Mouse (Mus musculus): ENCODE measurements around the gene Kdm6b. TPM values are rescaled to one million over a fixed set of nuclear protein-coding genes. Genes with fewer than 3 reads are reported as not detected.

Kdm6b gene
- polyA plus RNA-seq, 1 experiment from 2014 or later, result 4.8 TPM

GRCm38 (mm10) chr11:69362479-69362878 lies 51.0 kb downstream of the Kdm6b start:
- Histone ChIP-seq H3K27me3 (peaks cover 38% of the 10 kb centered on the region), H3K9me3 (replicated peaks) (no peaks in the 10 kb centered on the region), H3K27ac (no peak overlapping the region), H3K36me3 (peaks cover 20% of the 10 kb centered on the region; the same call in 1 of the 2 replicates), H3K4me3 (replicated peaks) (no peak overlapping the region), H3K9ac (no peak overlapping the region), H3K4me1 (replicated peaks) (peaks cover 32% of the 10 kb centered on the region), H3K4me2 (no peak overlapping the region)
- WGBS (ENCODE audit: insufficient replicate concordance), result 84% methylated on average over 2 of the region's 2 CpGs
- ATAC-seq (ENCODE audit: low read depth) (no peak), DNase-seq (no peak)

GRCm38 (mm10) chr11:69362021-69362420 lies 51.5 kb downstream of the Kdm6b start:
- Histone ChIP-seq H3K27me3 (peaks cover 34% of the 10 kb centered on the region), H3K36me3 (peaks cover 21% of the 10 kb centered on the region; the same call in 1 of the 2 replicates), H3K4me1 (replicated peaks) (peaks cover 27% of the 10 kb centered on the region), H3K4me2 (no peak overlapping the region), H3K9me3 (replicated peaks) (no peaks in the 10 kb centered on the region), H3K27ac (no peak overlapping the region), H3K9ac (no peak overlapping the region), H3K4me3 (replicated peaks) (no peak overlapping the region)
- ATAC-seq (ENCODE audit: low read depth) (no peak), DNase-seq (no peak)
- WGBS (ENCODE audit: insufficient replicate concordance), result 82% methylated on average over 7 of the region's 7 CpGs

- ATAC-seq (ENCODE audit: low read depth) (no peak), DNase-seq (no peak)
- peaks cover 8% of the 10 kb centered on the region for H3K27me3 ChIP-seq
- no peaks in the 10 kb centered on the region for H3K9me3 ChIP-seq (replicated peaks)
- no peak overlapping the region for H3K9ac ChIP-seq
- H3K27ac ChIP-seq, result no peak overlapping the region
- WGBS (ENCODE audit: insufficient replicate concordance), result 73% methylated on average over 12 of the region's 12 CpGs
- H3K4me2 ChIP-seq, result no peak overlapping the region
- peaks cover 43% of the 10 kb centered on the region for H3K36me3 ChIP-seq
- no peak overlapping the region for H3K4me3 ChIP-seq (replicated peaks)
- H3K4me1 ChIP-seq (replicated peaks), result no peaks in the 10 kb centered on the region
These were observed 55.8 kb downstream of the Kdm6b start for GRCm38 (mm10) chr11:69357690-69358089.

- no peak overlapping the region for H3K4me3 ChIP-seq (replicated peaks)
- no peak overlapping the region for H3K4me2 ChIP-seq
- peaks cover 45% of the 10 kb centered on the region for H3K36me3 ChIP-seq
- no peak for DNase-seq
- no peaks in the 10 kb centered on the region for H3K9me3 ChIP-seq (replicated peaks)
- 82% methylated on average over 5 of the region's 5 CpGs for WGBS (ENCODE audit: insufficient replicate concordance)
- no peaks in the 10 kb centered on the region for H3K4me1 ChIP-seq (replicated peaks)
- peaks cover 8% of the 10 kb centered on the region for H3K27me3 ChIP-seq
- no peak for ATAC-seq (ENCODE audit: low read depth)
- no peak overlapping the region for H3K9ac ChIP-seq
- H3K27ac ChIP-seq, result no peak overlapping the region
These were observed 56.9 kb downstream of the Kdm6b start for GRCm38 (mm10) chr11:69356544-69356943.

Other genes with a start within 250 kb of the Kdm6b start
- 0.20 TPM in 1 of 2 replicates, not detected in the other for gene Alox8, start 215.8 kb downstream of the Kdm6b start, polyA plus RNA-seq (2015; fragmentation: Nextera tagmentation; extraction: Ambion mirVana)
- not detected in 2 replicates for gene Gucy2e, start 176.6 kb downstream of the Kdm6b start, polyA plus RNA-seq (2015; fragmentation: Nextera tagmentation; extraction: Ambion mirVana)
- 9.8 and 10.1 TPM in 2 replicates for gene Cntrob, start 89.9 kb downstream of the Kdm6b start, polyA plus RNA-seq (2015; fragmentation: Nextera tagmentation; extraction: Ambion mirVana)
- 90.7 and 94.6 TPM in 2 replicates for gene Trappc1, start 89.7 kb downstream of the Kdm6b start, polyA plus RNA-seq (2015; fragmentation: Nextera tagmentation; extraction: Ambion mirVana)
- gene Kcnab3, start 87.4 kb downstream of the Kdm6b start, polyA plus RNA-seq (2015; fragmentation: Nextera tagmentation; extraction: Ambion mirVana), result 0.07 and 0.19 TPM in 2 replicates
- 0.92 and 1.1 TPM in 2 replicates for gene Rnf227, start 73.2 kb downstream of the Kdm6b start, polyA plus RNA-seq (2015; fragmentation: Nextera tagmentation; extraction: Ambion mirVana)
- gene Chd3, start 44.3 kb downstream of the Kdm6b start, polyA plus RNA-seq (2015; fragmentation: Nextera tagmentation; extraction: Ambion mirVana), result 2.6 and 4.4 TPM in 2 replicates
- gene Naa38, start 18.2 kb downstream of the Kdm6b start, polyA plus RNA-seq (2015; fragmentation: Nextera tagmentation; extraction: Ambion mirVana), result 102 and 105 TPM in 2 replicates
- 10.3 and 13.0 TPM in 2 replicates for gene Cyb5d1, start 18.0 kb downstream of the Kdm6b start, polyA plus RNA-seq (2015; fragmentation: Nextera tagmentation; extraction: Ambion mirVana)
- gene Tmem88, start 15.4 kb downstream of the Kdm6b start, polyA plus RNA-seq (2015; fragmentation: Nextera tagmentation; extraction: Ambion mirVana), result 8.9 and 9.5 TPM in 2 replicates
- gene Dnah2, start 135.4 kb upstream of the Kdm6b start, polyA plus RNA-seq (2015; fragmentation: Nextera tagmentation; extraction: Ambion mirVana), result 0.06 and 0.12 TPM in 2 replicates
- 0.75 and 0.85 TPM in 2 replicates for gene Efnb3, start 146.5 kb upstream of the Kdm6b start, polyA plus RNA-seq (2015; fragmentation: Nextera tagmentation; extraction: Ambion mirVana)
- gene Wrap53, start 166.6 kb upstream of the Kdm6b start, polyA plus RNA-seq (2015; fragmentation: Nextera tagmentation; extraction: Ambion mirVana), result 23.1 and 23.7 TPM in 2 replicates
- gene Trp53, start 166.7 kb upstream of the Kdm6b start, polyA plus RNA-seq (2015; fragmentation: Nextera tagmentation; extraction: Ambion mirVana), result 83.0 and 90.4 TPM in 2 replicates
- 21.7 and 30.8 TPM in 2 replicates for gene Atp1b2, start 192.3 kb upstream of the Kdm6b start, polyA plus RNA-seq (2015; fragmentation: Nextera tagmentation; extraction: Ambion mirVana)
- gene Shbg, start 204.2 kb upstream of the Kdm6b start, polyA plus RNA-seq (2015; fragmentation: Nextera tagmentation; extraction: Ambion mirVana), result 33.4 and 34.8 TPM in 2 replicates
- 11.6 and 12.3 TPM in 2 replicates for gene Sat2, start 208.3 kb upstream of the Kdm6b start, polyA plus RNA-seq (2015; fragmentation: Nextera tagmentation; extraction: Ambion mirVana)
- 7.9 and 8.2 TPM in 2 replicates for gene Fxr2, start 219.3 kb upstream of the Kdm6b start, polyA plus RNA-seq (2015; fragmentation: Nextera tagmentation; extraction: Ambion mirVana)
- gene Sox15, start 241.6 kb upstream of the Kdm6b start, polyA plus RNA-seq (2015; fragmentation: Nextera tagmentation; extraction: Ambion mirVana), result not detected in 2 replicates
- 36.9 and 39.2 TPM in 2 replicates for gene Mpdu1, start 249.0 kb upstream of the Kdm6b start, polyA plus RNA-seq (2015; fragmentation: Nextera tagmentation; extraction: Ambion mirVana)

All from liver, embryonic 13.5 days (tissue).